Mouse (Mus musculus) gastrocnemius, postnatal 14 days (tissue): Measurements from ENCODE around the gene Gcnt3. TPM values are rescaled to one million over a fixed set of nuclear protein-coding genes. Genes with fewer than 3 reads are reported as not detected.
A peak's percentile ranks its signal among the peaks of the same experiment; 100 is the strongest.

Experiments
- DNase-seq: peaks from one replicate; pipeline ENCODE4 v3.0.0; 2021; ENCODE audit warnings: mixed read lengths
- intact Hi-C: fragments of 180-260 bp; cut with DNase I; formaldehyde crosslinking; loops from one replicate; pipeline ENCODE4 v1.15.1; 2025; ENCODE audit warnings: low total_unique reads
- long read RNA-seq, 2 experiments: library from polyadenylated mRNA; stranded (forward); transcript quantifications; one replicate each; pipeline ENCODE4 v2.0.0; 2021
- total RNA-seq, 2 experiments: library from RNA; stranded (reverse); gene quantifications; 2 replicates each; pipeline ENCODE4 v1.2.3; 2021

Gcnt3 gene
- total RNA-seq = not detected
- long read RNA-seq, experiment 1 = 0 reads
- long read RNA-seq, experiment 2 = 0 reads

- DNase-seq = no peak
- intact Hi-C loops = no loop called here
Measured at GRCm38 (mm10) chr9:70037988-70038387, at the start of gene Gcnt3. Gcnt3 (minus strand) TSS chr9:70038088.

- intact Hi-C loops = no loop called here
Measured at GRCm38 (mm10) chr9:70087379-70087778, 49.5 kb upstream of the Gcnt3 start.

GRCm38 (mm10) chr9:70086091-70086490 lies 48.2 kb upstream of the Gcnt3 start:
- no peak for DNase-seq
- intact Hi-C loops = no loop called here

More at GRCm38 (mm10) chr9:70087379-70087778, 49.5 kb upstream of the Gcnt3 start:
- DNase-seq = no peak

- intact Hi-C loops = no loop called here
Measured at GRCm38 (mm10) chr9:70084107-70084506, 46.2 kb upstream of the Gcnt3 start.

GRCm38 (mm10) chr9:70082357-70083204 lies 44.7 kb upstream of the Gcnt3 start:
- no peak for DNase-seq
- intact Hi-C loops = no loop called here

More at GRCm38 (mm10) chr9:70084107-70084506, 46.2 kb upstream of the Gcnt3 start:
- DNase-seq = peak; percentile 18

- no peak for DNase-seq
- intact Hi-C loops = no loop called here
Measured at GRCm38 (mm10) chr9:70081767-70082166, 43.9 kb upstream of the Gcnt3 start.

GRCm38 (mm10) chr9:70080976-70081375 lies 43.1 kb upstream of the Gcnt3 start:
- intact Hi-C loops = no loop called here
- DNase-seq = no peak

GRCm38 (mm10) chr9:70080027-70080800 lies 42.3 kb upstream of the Gcnt3 start:
- DNase-seq = no peak
- intact Hi-C loops = no loop called here

GRCm38 (mm10) chr9:70078034-70078433 lies 40.1 kb upstream of the Gcnt3 start:
- DNase-seq = no peak
- intact Hi-C loops = no loop called here

- no peak for DNase-seq
- intact Hi-C loops = loop anchor here (2.0 kb wide), 1 partner anchor 54 kb away; no protein-coding TSS in a partner anchor
Measured at GRCm38 (mm10) chr9:70077170-70077569, 39.3 kb upstream of the Gcnt3 start.

GRCm38 (mm10) chr9:70072387-70072786 lies 34.5 kb upstream of the Gcnt3 start:
- DNase-seq = no peak
- intact Hi-C loops = no loop called here

GRCm38 (mm10) chr9:70069961-70070435 lies 32.1 kb upstream of the Gcnt3 start:
- no peak for DNase-seq
- intact Hi-C loops = no loop called here

GRCm38 (mm10) chr9:70067497-70067896 lies 29.6 kb upstream of the Gcnt3 start:
- intact Hi-C loops = no loop called here
- DNase-seq = no peak

GRCm38 (mm10) chr9:70062012-70062411 lies 24.1 kb upstream of the Gcnt3 start:
- no peak for DNase-seq
- intact Hi-C loops = no loop called here

GRCm38 (mm10) chr9:70053411-70053810 lies 15.5 kb upstream of the Gcnt3 start:
- no peak for DNase-seq
- intact Hi-C loops = no loop called here

- DNase-seq = no peak
- intact Hi-C loops = no loop called here
Measured at GRCm38 (mm10) chr9:70052730-70053129, 14.8 kb upstream of the Gcnt3 start.

GRCm38 (mm10) chr9:70049839-70050238 lies 12.0 kb upstream of the Gcnt3 start:
- intact Hi-C loops = no loop called here
- DNase-seq = no peak

- DNase-seq = no peak
- intact Hi-C loops = no loop called here
Measured at GRCm38 (mm10) chr9:70049416-70049783, 11.5 kb upstream of the Gcnt3 start.

GRCm38 (mm10) chr9:70048751-70049415 lies 11.0 kb upstream of the Gcnt3 start:
- intact Hi-C loops = no loop called here
- DNase-seq = peak; percentile 66

- DNase-seq = no peak
- intact Hi-C loops = no loop called here
Measured at GRCm38 (mm10) chr9:70048280-70048679, 10.4 kb upstream of the Gcnt3 start.
